Mouse (Mus musculus): Measurements from ENCODE around the gene Peli1. TPM values are rescaled to one million over a fixed set of nuclear protein-coding genes. Genes with fewer than 3 reads are reported as not detected.

The Peli1 gene
- total RNA-seq (2022) = 10 to 100 TPM; 11.5 to 13.2 (median 12.2) TPM

DNA sequence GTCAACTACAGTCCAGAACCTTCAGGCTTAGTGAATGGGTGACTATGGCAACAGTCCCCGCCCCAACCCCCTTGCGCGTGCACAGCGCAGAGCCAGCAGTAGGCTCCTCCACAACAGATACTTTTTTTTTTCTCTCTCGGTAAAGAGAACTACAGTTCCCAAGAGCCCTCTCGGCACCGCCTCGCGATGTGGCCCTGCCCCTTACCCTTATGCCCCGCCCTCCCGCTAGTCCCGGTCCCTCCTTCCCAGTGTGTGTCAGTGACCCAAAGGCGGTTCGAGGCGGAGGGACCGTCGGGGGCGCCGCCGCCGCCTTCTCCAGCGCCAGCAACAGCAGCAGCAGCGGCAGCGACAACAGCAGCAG is at the start of gene Peli1:
Gene Peli1, plus strand, starts transcription at position 225 of the 361 bp plus-strand sequence.
- peak; percentile 94 for DNase-seq (ENCODE audit: low spot score)

- no peak for DNase-seq (ENCODE audit: low spot score)
Measured at GRCm38 (mm10) chr11:21042590-21042989, 48.5 kb upstream of the Peli1 start.

GRCm38 (mm10) chr11:21046188-21046587 is 44.9 kb upstream of the Peli1 start:
- DNase-seq (ENCODE audit: low spot score) = no peak

- DNase-seq (ENCODE audit: low spot score) = no peak
Measured at GRCm38 (mm10) chr11:21047921-21048320, 43.2 kb upstream of the Peli1 start.

DNA sequence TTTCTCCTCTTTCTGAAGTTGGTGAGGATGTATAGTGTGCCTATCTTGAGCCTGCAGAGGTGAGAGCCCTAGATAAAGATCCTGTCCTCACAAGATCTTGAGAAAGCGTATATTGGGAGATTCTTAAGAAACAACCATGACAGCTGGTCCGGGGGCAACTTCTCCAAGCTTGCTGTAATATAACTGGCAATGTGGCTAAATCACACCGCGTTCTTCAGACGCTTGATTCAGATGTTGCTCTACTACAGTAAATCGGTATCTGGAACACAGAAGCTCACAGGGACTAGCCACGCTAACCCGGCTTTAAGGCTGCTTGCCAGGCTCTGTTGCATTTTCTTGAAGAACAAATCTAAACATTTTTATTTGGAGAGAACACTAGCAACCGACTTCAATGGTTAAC is 39.4 kb upstream of the Peli1 start:
- DNase-seq (ENCODE audit: low spot score) = no peak

GRCm38 (mm10) chr11:21054587-21054986 is 36.5 kb upstream of the Peli1 start:
- no peak for DNase-seq (ENCODE audit: low spot score)

DNA sequence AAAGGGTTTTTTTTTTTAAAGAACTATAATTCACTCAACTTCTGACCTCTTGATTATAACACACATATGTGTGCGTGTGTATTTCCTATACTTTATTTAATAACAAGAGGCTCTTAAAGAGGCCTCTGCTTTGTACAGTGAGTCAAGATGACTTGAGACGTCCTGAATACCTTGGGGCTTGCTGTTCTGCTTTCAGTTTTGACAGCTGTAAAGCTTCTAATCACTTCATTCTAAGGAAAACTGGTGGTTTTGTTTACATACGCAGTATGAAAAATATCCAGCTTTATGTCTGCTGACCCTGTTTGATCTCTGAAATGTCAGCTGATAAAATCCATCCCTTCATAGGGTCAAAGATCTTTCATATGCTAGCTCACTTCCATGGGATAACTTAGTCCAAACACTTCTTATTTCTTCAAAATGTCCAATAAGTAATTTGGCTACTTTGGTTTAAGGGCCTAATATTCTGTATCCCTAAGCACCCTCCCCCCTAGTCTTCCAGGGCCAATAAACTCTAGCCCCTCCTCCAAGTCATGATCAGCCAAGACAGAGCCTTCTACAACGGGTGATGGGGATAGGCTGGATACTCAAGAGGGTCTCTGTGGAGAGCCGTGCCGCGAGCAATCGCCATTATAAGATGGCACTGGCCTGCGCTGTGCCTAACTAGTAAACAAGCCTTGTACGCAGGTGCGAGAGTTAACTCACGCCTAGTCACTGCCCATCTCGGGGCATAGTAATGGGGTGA is 34.8 kb upstream of the Peli1 start:
- no peak for DNase-seq (ENCODE audit: low spot score)

- DNase-seq (ENCODE audit: low spot score) = no peak
Measured at GRCm38 (mm10) chr11:21057511-21058414, 33.3 kb upstream of the Peli1 start.

DNA sequence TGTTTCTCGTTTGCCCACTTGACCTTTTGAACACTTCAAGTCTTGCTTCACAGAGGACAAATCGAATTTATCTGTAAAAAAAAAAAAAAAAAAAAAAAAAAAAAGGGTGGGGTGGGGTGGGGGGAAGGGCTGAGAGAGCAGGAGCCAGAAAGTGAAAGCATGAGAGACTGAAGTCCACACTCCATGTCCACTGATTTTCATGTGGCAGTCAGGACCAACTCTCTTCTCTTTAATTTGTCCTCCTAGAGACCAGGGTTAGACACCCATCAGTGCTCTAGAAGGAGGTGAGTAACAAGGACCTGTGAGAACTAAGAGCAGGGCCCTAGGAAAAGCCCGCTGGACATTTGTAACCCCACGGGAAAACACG is 32.7 kb upstream of the Peli1 start:
- no peak for DNase-seq (ENCODE audit: low spot score)

GRCm38 (mm10) chr11:21060386-21061074 is 30.6 kb upstream of the Peli1 start:
- no peak for DNase-seq (ENCODE audit: low spot score)

DNA sequence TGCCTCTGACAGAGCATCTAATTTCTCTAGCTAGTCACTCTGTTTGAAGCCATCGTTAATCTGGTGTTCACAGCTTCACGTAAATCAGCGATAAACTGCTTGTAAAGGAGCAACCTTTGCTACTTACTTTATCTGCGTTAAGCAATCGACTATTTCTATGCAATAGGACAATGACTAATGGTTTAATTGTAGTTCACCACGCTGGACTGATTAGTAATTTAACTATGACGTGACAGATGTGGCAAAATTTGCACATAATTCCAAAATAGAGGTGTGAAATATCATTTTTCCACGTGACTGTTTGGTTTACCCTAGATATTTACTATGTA is 30.1 kb upstream of the Peli1 start:
- DNase-seq (ENCODE audit: low spot score) = no peak

- DNase-seq (ENCODE audit: low spot score) = no peak
Measured at GRCm38 (mm10) chr11:21061431-21061830, 29.7 kb upstream of the Peli1 start.

GRCm38 (mm10) chr11:21062071-21062470 is 29.0 kb upstream of the Peli1 start:
- no peak for DNase-seq (ENCODE audit: low spot score)

- no peak for DNase-seq (ENCODE audit: low spot score)
Measured at GRCm38 (mm10) chr11:21063271-21063670, 27.8 kb upstream of the Peli1 start.

DNA sequence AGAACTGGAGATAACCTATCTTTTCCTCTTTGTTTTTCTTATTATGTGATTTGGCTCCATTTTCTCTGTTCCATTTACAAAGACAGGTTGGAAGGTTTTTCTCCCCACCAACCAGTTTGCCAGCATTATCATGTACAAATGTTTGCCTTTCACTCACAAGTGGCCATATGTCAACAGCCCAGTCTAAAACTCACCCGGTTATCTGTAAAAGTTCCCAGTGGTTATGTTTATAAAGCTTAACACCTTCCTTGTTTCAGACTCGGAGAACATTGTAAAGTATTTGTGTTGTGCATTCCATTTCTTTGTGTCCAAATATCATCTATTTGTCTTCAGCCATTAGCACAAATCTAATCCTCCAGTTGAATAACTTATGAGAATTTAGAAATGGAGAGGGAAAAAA is 11.7 kb upstream of the Peli1 start:
- DNase-seq (ENCODE audit: low spot score) = no peak

GRCm38 (mm10) chr11:21079851-21080362 is 11.2 kb upstream of the Peli1 start:
- DNase-seq (ENCODE audit: low spot score) = peak; percentile 56

DNA sequence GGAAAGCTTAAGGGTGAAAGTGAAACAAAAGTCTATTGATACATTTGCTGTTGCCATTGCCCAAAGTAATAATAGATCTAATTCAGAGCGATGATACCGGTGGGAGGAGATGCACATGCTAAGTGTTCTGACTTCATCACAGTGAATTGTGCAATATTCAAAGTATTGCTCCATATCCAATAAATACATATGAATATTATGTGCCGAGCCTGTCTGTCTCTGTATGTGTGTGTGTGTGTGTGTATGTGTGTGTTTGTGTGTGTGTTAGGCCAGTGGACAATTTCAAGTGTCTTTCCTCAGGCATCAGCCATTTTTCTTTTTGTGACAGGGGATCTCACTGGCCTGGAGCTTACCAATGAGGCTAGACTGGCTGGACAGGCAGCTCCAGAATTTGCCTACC is 9.9 kb upstream of the Peli1 start:
- DNase-seq (ENCODE audit: low spot score) = no peak

GRCm38 (mm10) chr11:21082711-21083110 is 8.4 kb upstream of the Peli1 start:
- peak; percentile 28 for DNase-seq (ENCODE audit: low spot score)

GRCm38 (mm10) chr11:21088356-21088755 is 2.7 kb upstream of the Peli1 start:
- no peak for DNase-seq (ENCODE audit: low spot score)

DNA sequence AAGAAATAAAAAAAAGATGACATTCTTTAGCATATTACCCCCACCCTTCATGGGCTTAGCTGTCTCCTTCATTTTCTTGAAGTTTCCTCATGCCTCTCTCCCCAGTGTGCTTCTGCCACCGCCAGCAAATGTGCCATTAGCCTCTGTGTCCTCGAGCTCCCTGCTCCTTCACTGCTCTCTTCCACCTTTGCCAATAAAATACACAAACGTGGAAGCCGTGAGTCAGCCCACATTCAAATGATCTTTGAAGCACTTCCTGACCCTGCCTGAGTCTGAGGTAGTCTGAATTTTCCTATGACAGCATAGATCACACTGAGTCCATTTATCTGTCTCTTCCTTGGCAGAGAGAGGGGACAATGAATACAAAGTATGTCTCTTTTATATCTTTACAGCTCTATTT is 1.5 kb upstream of the Peli1 start:
- DNase-seq (ENCODE audit: low spot score) = no peak

DNA sequence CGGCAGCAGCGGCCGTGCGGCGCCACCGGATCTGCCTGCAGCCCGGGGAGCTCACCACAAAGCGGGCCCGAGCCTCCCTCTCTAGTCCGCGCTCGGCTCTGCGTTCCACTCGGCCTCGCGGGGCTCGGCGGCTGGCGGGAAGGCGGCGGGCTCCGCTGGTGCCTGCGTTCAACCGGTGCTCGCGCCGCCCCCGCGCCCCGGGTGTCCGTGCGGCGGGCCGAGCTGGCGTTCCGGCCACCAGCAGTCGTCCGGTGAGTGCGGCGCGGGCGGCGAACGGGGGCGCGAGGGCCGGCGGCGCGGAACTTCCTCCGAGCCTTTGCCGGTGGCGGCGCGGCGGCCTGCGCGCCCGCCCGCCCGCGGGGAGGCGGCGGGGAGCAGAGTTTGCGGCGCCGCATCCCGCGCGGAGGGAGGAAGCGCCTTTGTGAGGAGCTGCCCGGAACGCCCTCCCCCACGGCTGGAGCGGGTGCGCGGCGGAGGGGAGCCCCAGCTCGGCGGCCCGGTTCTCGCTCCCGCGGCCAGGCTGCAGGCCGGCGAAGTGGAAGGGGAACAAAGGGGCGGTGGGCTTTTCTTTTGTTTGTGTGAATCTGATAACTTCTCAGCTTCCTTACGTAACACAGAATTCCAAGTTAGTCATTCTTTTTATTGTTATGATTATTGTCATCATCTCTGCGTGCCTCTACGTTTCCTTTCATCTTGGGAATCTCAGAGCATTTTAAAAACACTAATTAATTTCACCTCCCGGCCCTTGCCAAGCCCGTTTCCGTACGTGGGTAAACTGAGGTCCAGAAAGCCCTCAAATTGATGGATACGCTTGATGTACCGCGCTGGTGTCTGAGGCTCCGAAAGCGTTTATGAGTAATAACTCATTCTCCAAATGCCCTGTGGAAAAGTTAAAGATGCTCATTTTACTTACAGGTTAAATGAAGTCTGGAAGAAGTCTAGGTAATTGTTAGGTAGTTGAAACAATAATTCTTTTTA is 626 bp downstream of the Peli1 start:
- DNase-seq (ENCODE audit: low spot score) = peak; percentile 48

Measured in heart, adult 8-10 months (tissue).